Mouse (Mus musculus) thymus, adult 2 months (tissue): ENCODE data around the gene Gm10408. TPM values are rescaled to one million over a fixed set of nuclear protein-coding genes. Genes with fewer than 3 reads are reported as not detected.
"Not testable (repeated sequence)": the region's sequence is repeated elsewhere in the genome, so short reads cannot be mapped to it uniquely, and the experiment has no call there.

Experiments used
- DNase-seq: peaks from one replicate; pipeline ENCODE4 v3.0.0; 2021
- H3K27ac ChIP-seq: fragments of 200-500 bp; 2 replicates; pipeline ENCODE4 v1.5.1; 2012; ENCODE audit warnings: low read length, control low read depth; ENCODE audit not compliant: control insufficient read depth, insufficient read depth
- H3K27me3 ChIP-seq: fragments of 200-500 bp; 2 replicates; pipeline ENCODE4 v1.6.1; 2012; ENCODE audit warnings: mild to moderate bottlenecking, low read length, moderate library complexity, mixed read lengths; ENCODE audit not compliant: control insufficient read depth, insufficient read depth
- H3K36me3 ChIP-seq: fragments of 200-500 bp; 2 replicates; pipeline ENCODE4 v1.6.1; 2012; ENCODE audit warnings: mild to moderate bottlenecking, low read length, moderate library complexity; ENCODE audit not compliant: control insufficient read depth, insufficient read depth
- H3K4me1 ChIP-seq: fragments of 200-500 bp; replicated peaks from 2 replicates; pipeline ENCODE4 v1.6.1; 2012; ENCODE audit warnings: low read length; ENCODE audit not compliant: control insufficient read depth, insufficient read depth
- H3K4me3 ChIP-seq: fragments of 200-500 bp; 2 replicates; pipeline ENCODE4 v1.5.1; 2012; ENCODE audit warnings: mild to moderate bottlenecking, low read length, control low read depth, moderate library complexity; ENCODE audit not compliant: control insufficient read depth, insufficient read depth
- WGBS: fragments of 180-500 bp; shearing (Covaris S2); methylation state at CpG from one replicate; pipeline ENCODE4 v1.1.7; 2018; 5-methylcytosine and 5-hydroxymethylcytosine counted together
- polyA plus RNA-seq: library from polyadenylated mRNA; depleted of rRNA; stranded (reverse); fragments of >200 nt; gene quantifications from 2 replicates; pipeline ENCODE4 v1.2.3, GENCODE M21; 2012; rRNA removed

Gm10408 gene
- not detected in 2 replicates for polyA plus RNA-seq

GRCm38 (mm10) chr14:3449079-3449478 lies at the start of gene Gm10408:
Gene Gm10408, plus strand, starts transcription at chr14:3449379.
- not testable (repeated sequence) for DNase-seq, H3K36me3 ChIP-seq, H3K4me1 ChIP-seq, H3K27ac ChIP-seq, H3K4me3 ChIP-seq, H3K27me3 ChIP-seq
- WGBS, result no CpG with 5 or more reads among the region's 3 CpGs

- not testable (repeated sequence) for H3K27me3 ChIP-seq, H3K4me3 ChIP-seq, H3K27ac ChIP-seq, H3K36me3 ChIP-seq, H3K4me1 ChIP-seq, DNase-seq
- WGBS, result no CpG with 5 or more reads among the region's 32 CpGs
Observed at GRCm38 (mm10) chr14:3412314-3412713, 36.9 kb upstream of the Gm10408 start, which contains the start of gene Gm10409. Gene Gm10409, plus strand, starts transcription at chr14:3412614.

GRCm38 (mm10) chr14:3427803-3428202 lies 21.4 kb upstream of the Gm10408 start, which contains the start of gene Gm3005:
Gene Gm3005, plus strand, starts transcription at chr14:3428103.
- H3K4me3 ChIP-seq, result not testable (repeated sequence)

More at GRCm38 (mm10) chr14:3427803-3428202, 21.4 kb upstream of the Gm10408 start, which contains the start of gene Gm3005:
- no CpG with 5 or more reads among the region's 2 CpGs for WGBS
- H3K4me1 ChIP-seq, H3K27ac ChIP-seq, H3K36me3 ChIP-seq, H3K27me3 ChIP-seq, DNase-seq: not testable (repeated sequence)

Other genes with a start within 250 kb of the Gm10408 start
- gene D830030K20Rik, start 240.9 kb upstream of the Gm10408 start, polyA plus RNA-seq, result 0.07 TPM in 1 of 2 replicates, not detected in the other
- 0.19 TPM in 1 of 2 replicates, not detected in the other for gene Gm2956, start 116.8 kb upstream of the Gm10408 start, polyA plus RNA-seq
- gene Gm10413, start 54.3 kb upstream of the Gm10408 start, polyA plus RNA-seq, result not detected in 2 replicates
- gene Gm10409, start 36.8 kb upstream of the Gm10408 start, polyA plus RNA-seq, result 0.05 and 0.09 TPM in 2 replicates
- 0.42 TPM in 1 of 2 replicates, not detected in the other for gene Gm3005, start 21.3 kb upstream of the Gm10408 start, polyA plus RNA-seq
- gene Gm3012, start 185.1 kb downstream of the Gm10408 start, polyA plus RNA-seq, result not detected in 2 replicates
- gene Gm3020, start 202.7 kb downstream of the Gm10408 start, polyA plus RNA-seq, result 0.05 and 0.09 TPM in 2 replicates
- gene Gm3043, start 239.4 kb downstream of the Gm10408 start, polyA plus RNA-seq, result not detected in 2 replicates